Mouse (Mus musculus) regulatory T cell (primary cell): Measurements from ENCODE around the gene Cd300e.

Experiments used
- in situ Hi-C: fragments of 300-600 bp; cut with MboI, MseI; formaldehyde crosslinking; loops from one replicate; pipeline ENCODE4 v1.15.1; 2025; ENCODE audit warnings: high pct_unique_total_duplicates

The Cd300e gene

DNA sequence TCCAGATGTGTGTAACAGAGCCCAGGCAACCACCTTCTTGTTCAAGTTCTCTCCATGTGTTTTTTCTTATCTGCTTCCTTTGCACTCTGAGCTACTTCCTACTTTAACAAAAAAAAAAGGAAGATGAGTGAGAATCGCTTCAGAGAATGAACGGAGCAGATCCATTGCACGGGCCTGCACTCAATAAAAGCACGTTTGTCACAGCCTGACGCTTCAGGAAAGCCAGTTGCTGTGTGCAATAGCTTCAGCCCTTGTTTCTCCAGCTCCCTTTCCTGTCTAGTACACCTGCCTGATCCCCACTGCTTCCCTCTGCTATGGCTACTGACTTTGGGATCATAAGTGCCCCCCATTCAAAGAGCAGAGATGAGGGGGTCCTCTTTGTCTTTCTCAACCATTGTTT, at the start of gene Cd300e:
Cd300e (minus strand) TSS at position 101 of the 400 bp plus-strand sequence.
- in situ Hi-C loops, result no loop called here

DNA sequence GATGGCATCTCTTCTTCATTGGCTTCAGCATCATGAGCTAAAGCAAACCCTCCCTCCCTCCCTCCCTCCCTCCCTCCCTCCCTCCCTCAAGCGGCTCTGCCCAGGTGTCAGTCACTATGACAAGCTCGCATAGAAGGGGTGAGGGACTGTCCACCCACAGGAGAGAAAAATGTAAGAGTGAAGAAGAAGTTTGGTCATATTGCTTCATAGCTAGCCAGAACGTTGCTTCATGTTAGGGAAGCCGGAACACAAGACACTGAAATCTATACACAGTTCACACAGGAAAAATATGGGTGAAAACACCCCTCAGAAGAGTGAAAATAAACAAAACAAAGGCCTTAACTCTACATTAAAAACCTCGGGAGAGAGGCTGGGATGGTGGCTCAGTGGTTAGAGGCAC, 48.3 kb upstream of the Cd300e start:
- in situ Hi-C loops, result no loop called here

DNA sequence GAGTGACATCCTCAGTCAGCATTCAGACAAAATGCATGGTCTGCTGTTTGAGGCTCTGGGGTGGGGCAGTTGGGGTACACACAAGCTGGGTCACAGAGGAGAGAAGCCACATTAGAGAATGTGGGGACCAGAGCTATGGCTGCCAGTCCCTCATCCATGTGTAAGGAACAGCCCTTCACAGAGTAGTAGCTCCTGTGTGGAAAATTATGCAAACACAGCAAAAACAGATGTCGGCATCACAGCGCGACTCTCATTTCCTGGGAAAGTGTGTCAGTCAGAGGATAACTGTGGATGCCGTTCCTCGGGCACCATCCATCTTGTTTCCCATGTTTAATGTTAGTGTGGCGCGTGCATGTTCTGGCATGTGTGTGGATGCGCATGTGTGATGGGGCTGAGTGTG, 46.2 kb upstream of the Cd300e start:
- in situ Hi-C loops, result no loop called here

DNA sequence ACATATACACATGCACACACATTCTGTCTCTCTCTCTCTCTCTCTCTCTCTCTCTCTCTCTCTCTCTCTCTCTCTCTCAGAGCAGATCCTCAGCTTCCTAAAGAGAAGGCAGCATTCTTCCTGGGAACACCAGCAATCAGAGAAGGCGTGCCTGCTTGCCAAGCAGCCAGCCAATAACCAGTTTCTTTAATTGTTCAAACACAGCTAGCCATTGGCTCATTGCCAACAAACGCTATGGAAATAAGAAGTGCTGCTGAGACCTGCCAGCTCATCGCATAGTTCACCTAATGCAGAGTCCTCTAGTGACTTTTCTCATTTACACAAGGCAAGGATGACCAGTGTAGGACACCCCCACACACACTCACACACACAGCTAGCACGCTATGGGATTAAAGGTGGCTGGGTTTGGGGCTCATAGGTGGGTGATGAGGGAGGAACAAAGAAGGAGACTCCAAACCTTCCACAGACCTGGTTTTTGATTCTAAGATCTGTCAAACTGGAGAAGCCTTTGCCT, 45.5 kb upstream of the Cd300e start:
- in situ Hi-C loops, result no loop called here

DNA sequence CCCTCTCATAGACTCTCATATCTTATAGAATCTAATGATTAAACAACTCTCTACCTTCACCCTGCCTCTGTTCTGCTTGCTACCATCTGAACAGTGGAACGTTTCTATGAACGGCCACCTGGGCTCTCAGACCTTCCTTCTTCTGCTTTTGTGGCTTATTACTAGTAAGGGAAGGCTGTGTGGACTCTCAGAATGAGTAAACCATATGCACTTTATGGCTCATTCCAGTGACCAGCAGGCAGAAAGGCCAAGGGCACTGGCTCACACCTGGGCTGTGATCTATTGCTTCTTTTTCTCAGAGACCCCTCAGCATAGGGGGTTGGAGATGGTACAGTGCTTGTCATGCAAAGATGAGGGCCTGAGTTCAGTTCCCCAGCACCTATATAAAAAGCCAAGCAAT, 44.7 kb upstream of the Cd300e start:
- in situ Hi-C loops, result no loop called here

DNA sequence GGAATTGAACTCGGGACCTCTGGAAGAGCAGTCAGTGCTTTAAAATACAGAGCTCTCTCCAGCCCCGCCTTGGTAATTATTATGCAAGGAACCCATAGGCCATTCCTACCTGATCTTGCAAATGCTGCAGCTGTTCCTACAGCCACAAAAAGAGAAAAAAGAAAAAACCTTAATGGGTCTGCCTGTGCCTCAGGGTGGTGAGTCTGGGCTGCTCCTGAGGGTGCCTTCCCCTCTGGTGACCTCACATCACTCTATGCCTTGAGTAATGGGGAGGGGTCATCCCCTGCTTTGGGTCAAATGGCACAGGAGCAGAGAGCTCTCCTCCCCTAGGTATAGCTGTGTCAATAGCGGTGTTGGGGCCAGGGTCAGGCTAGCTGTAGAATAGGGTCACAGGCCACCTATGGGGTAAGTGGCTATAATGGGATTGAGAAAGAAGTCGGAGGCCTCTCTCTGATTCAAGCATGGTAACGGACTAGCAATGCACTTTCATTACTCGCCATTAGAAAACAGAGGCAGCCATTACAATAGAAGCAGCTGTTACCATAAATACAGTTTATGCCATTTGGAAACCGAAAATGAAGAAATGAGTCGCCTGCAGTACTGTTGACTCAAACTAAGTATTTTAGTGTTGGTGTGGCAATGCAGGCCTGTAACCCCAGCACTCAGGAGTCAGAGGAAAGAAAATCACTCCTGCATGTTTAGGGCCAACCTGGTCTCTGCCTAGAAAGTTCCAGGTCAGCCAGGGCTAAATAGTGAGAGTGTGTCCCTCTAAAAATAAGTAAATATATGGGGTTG, 43.0 kb upstream of the Cd300e start:
- in situ Hi-C loops, result no loop called here

DNA sequence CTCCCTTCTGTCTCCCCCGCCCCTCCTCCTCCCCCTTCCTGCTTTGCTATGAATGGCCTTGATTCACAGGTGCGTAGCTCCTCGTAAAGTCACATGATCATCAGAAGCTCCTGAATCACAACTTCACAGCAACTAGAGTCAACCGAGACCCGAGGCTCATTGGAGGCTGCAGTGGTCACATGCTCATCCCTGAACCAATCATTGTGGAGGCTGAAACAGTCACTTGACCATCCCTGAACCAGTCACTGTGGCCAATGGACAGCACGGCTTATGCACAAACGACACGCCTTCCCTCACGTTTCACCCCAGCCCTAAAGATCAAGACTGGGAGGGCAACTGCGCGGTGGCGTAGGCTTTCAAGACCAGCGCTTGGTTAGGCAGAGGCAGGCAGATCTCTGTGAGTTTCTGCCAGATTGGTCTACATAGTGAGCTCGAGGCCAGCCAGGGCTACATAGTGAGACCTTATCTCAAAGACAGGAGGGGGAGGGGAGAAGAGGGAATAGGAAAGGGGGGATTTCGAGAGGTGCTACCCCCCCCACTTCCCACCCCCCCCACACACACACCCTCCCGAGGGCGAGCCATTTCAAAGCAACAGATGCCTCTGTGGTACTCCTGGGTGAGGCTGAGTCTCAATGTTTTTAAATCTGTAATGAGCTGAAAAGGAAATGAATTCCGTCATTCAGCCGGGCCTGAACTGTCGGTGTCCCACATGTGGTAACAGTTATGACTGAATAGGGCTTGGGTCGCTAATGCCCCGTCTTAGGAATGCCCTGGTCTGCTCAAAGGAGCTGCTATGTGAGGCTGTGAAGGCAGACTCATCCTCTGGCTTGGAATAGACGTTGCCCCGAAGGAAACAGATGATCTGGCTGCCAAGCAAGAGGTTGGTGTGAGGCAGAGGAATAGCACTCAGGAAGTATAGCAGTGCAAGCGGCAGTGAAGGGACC, 41.8 kb upstream of the Cd300e start:
- in situ Hi-C loops, result no loop called here

DNA sequence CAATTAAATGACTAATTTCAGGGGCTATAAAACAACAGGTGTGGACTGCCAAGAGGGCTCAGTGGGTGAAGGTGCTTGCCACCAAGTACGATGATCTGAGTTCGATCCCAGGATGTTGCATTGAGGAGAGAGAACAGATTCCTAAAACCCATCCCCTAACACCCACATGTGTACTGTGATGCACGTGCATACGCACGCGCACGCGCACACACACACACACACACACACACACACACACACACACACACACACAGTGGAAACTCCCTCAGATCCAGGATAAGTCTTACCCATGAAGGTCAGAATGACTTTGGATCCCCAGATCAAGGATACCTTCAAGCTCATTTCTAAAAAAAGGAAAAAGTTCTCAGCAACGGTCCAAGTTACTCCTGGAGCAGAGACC, 40.1 kb upstream of the Cd300e start:
- in situ Hi-C loops, result no loop called here

DNA sequence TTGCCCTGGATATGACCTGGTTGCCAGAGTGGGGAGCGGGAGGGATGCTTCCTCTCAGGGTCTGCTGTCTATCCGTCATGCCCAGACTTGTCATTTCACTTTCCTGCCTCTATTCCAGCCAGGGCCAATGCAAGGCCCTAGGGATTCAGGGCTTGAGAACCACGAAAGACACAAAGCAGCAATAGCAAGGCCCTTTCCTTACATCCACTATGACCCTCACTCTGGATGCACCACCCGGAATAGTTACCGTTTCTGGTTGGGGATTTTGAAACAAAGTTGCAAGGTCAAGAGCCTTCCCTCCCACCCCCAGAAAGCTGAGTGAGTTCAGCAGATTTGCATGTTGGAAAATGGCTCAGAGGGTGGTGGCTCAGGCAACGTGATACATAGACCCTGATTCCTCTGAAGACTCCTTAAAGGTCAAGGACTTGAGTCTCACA, 39.7 kb upstream of the Cd300e start:
- in situ Hi-C loops, result no loop called here

DNA sequence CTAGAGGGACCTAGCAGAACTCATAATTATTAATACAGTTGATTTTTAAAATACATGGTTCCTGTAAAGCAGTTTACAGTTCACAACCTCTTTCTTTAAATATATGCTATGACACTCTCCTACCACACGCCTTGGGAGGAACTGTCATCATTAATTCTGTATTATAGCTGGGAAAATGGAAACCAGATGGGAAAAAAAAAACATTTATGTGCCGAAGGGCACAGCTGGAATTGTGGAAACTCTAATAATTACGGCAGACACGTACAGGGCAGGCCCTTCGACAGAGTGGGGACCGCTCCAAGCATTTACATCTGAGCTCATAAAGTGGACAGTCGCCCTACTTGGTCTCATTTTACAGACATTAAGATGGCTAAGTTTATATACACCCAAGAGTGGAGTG, 38.8 kb upstream of the Cd300e start:
- in situ Hi-C loops, result no loop called here

DNA sequence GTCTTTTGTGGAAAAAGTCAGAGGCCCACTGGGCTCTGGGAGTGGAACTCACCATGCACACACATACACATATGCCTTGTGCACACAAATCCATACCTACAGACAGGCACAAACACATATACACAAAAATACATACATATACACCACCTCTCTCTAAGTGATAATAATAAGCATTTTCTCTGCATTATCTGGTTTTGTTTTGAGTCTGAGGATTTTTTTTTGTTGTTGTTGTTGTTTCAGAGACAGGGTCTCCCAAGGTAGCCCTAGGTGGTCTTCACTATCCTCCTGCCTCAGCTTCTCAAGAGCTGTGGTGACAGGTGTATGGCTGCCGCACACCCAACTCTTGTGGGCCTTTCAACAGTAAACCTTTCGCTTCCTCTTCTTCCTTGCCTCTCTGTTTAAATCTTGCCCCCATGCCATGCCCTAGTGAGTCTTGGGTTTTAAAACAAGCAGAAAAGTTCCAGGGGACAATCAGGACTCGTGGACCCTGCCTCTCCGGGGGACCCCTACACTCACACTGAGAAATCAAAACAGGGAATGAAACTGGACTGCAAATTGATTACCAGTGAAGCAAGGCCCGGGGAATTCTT, 38.1 kb upstream of the Cd300e start:
- in situ Hi-C loops, result no loop called here

DNA sequence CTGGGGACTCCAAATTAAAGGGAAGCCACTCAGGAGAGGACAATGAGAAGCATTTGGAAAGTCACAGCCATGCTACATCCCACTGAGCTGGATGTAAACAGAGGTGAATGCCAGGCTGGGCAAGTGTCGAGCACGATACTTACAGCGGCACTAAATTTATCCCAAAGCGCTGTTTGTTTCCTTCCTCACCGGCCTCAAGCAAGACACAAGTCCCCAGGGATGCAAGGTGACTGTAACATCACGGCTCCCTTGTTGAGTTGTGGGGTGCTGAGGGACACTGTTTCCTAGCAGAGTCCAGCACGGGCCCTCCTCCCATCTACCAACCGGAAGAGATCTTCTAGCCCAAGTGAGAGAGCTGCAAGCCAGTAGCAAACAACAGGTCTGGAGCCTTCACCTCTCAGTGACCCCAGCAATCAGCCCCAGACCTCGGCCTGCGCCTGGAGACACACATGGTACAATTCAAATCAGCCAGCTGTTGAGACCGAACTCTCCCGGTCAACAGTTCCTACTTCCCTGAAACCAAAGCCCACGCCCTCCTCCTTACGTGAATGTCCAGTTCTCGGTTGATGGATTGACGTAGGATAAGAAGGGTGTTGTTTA, 37.4 kb upstream of the Cd300e start:
- in situ Hi-C loops, result no loop called here

DNA sequence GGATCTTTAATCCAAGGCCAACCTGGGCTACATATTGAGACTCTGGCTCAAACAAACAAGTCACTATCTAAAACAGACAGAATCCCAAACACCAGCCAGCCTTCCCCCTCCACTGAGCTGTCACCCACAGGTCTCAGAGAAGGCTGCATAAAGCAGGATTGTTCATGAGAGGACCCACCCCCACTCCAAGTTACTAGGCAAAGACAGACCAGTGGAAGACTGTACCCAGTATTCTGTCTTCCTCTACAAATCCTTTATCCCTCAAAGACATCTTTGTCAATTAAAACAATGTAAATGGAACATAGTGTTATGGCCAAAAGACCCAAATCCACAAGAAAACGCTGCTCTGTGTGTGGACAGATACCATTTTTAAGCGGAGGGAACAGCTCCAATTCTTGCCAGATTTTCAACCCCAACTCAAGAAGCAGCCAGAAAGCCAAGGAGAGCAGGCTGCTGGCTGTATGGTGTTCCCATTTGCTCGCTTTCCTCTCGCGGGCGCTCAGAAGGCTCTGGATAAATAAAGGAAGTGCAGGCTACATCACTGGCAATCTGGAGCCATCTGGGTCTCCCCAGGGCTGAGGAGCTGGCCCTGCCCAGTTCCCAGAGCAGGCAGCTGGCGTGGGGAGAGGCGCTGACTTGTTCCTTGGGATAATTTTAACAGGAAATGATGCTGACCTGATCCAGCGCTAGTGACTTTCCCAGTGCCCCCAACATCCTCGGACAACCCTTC, 36.4 kb upstream of the Cd300e start:
- in situ Hi-C loops, result no loop called here

DNA sequence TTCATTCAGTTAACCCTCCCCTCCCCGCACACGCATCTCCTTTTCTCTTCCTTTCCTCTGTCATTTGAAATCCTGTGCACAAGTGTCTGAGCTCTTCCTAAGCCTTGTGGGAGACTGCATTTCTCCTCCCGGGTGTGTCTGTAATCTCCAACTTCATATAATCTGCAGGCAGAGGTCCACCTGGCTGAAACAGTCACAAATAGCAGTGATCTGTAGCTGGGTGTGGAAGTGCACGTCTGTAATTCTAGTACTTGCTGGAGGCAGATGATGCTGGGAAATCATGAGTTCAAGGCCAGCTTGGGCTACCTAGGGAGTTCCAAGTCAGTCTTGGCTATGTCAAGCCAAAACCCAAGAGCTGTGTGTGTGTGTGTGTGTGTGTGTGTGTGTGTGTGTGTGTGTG, 30.2 kb upstream of the Cd300e start:
- in situ Hi-C loops, result loop anchor here (5.0 kb wide), 1 partner anchor 60 kb away; no protein-coding TSS in a partner anchor

DNA sequence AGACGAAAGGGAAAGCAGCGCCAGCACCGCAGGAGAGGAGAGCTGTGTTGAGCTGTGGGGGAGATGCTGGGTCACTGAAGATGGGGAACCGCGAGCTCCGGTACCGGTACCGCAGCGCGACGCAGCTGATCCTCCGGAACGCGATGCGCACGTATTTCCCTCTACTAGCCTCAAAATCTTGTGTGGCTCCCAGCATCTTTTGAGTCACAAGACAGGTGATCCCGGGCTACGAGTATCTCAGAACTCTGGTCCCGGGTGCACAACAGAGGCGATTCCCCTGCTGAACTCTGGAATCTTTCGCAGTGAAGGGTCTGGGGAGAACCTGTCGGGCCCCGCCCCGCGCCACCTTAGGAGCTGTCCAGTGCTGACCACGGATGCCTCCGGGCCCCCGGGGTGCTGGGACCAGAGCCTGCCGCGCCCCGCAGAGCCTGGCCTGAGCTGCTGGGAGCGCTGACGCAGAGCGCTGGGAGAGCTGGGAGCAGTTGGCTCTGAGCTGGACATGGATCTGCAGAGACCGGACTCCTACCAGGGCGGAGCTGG, 29.5 kb upstream of the Cd300e start, which contains the start of gene Rab37:
Rab37 (plus strand) TSS at position 70 of the 540 bp plus-strand sequence.
- in situ Hi-C loops, result loop anchor here (5.0 kb wide), 1 partner anchor 61 kb away; no protein-coding TSS in a partner anchor

DNA sequence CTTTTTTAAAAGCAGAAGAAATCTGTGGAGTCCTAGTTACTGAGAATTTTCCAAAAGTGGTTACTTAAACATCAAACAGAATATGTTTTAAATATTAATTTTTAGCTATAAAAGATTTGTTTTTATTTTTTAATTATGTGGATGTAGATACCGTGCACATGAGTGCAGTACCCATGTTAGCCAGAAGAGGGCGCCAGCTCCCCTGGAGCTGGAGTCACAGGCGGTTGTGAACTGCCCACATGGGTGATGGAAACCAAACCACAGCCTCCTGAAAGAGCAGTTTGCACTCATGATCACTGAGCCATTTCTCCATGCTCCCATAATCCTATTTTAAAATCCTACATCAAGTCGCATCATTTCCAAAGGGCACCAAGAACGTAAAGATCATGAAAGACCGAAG, 27.9 kb upstream of the Cd300e start:
- in situ Hi-C loops, result loop anchor here (5.0 kb wide), 1 partner anchor 62 kb away; no protein-coding TSS in a partner anchor

DNA sequence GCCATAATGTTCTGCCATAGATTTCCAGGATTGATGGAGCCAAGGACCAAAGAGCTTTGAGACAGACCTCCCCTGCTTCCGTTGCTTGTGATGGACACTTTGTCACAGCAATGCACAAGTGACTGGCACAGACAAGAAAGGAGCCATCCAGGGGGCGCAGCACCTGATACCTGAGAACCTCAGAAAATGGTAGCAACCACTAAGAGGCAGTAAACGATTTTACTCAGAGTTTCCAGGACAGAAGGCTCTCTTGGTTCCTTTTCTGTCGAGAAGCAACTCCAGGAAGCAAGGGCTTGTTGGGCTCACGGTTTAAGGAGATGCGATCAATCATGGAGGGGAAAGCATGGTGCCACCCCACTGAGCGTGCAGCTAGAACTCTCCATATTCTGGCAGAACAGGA, 24.2 kb upstream of the Cd300e start:
- in situ Hi-C loops, result no loop called here

DNA sequence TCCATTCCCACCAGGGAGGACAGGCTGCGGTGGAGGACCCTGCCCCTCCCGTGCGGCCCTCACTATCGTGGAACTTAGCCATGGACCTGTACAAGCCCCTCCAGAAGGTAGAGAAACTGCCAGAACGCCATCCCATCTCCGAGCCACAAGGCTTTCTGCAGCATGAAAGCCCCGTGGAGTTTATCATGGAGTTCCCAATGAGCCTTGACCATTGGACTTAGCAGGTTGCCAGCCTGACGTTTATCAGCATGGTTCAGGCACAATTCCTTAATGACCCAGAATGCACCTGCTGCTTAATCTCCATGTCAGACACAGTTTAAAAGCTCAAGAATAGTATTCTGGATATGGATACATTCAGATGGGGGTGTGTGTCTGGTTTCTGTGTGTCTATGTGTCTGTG, 23.1 kb upstream of the Cd300e start:
- in situ Hi-C loops, result no loop called here

DNA sequence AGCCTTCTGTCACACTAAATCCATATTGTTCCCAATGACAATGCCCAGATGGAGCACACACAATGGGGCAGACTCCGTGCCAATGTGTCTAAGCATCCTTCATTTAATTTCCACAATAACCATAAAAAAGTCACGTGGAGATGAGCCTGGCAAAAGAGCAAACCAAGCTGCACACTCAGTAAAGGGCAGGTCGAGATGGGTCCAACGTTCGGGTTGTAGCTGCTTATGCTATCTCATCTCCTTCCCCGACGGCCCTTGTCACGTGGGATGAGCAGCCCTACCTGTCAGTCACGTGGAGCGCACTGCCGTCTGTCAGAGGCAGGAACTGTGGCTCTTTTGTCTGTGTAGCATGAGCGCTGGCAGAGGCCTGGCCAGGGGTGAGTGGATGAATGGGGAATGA, 22.6 kb upstream of the Cd300e start:
- in situ Hi-C loops, result no loop called here

DNA sequence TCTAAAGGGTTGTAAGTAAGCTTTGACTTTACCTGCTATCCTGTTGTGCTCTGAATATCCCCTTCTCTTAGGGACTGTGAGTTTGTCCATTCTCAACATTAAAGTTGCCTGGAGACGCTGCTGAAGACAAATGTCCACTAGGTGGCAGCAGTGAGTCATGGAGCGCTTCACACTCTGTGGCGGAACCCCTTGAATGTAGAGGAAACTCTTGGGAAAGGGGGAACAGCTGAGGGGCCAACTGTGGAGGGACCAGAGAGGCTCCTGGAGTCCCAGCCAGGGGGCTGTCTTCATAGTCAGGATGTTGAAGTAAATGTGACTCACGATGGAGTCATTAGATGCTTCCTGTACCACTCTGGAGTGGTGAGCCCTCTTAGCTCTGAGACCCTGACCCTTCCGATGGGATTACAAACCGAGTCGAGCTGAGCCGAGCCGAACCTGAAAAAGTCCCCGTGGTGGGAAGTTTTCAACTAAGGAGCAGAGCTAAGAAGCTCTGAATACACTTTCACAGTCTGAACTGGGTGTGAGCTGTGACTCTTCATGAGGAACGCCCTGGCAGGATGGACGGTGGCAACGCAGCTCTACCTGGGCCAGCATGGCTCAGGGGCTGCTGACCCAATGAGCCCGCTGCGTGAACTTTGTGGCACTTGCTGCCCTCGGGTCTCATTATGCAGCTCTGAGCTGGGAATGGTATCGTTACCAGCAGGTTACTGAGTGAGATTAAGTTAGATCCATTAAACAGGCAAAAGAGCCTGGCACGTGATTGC, 21.6 kb upstream of the Cd300e start:
- in situ Hi-C loops, result no loop called here
